Comparison of ENCODE assay signal across 12 mouse cellular contexts in the genomic region with DNA sequence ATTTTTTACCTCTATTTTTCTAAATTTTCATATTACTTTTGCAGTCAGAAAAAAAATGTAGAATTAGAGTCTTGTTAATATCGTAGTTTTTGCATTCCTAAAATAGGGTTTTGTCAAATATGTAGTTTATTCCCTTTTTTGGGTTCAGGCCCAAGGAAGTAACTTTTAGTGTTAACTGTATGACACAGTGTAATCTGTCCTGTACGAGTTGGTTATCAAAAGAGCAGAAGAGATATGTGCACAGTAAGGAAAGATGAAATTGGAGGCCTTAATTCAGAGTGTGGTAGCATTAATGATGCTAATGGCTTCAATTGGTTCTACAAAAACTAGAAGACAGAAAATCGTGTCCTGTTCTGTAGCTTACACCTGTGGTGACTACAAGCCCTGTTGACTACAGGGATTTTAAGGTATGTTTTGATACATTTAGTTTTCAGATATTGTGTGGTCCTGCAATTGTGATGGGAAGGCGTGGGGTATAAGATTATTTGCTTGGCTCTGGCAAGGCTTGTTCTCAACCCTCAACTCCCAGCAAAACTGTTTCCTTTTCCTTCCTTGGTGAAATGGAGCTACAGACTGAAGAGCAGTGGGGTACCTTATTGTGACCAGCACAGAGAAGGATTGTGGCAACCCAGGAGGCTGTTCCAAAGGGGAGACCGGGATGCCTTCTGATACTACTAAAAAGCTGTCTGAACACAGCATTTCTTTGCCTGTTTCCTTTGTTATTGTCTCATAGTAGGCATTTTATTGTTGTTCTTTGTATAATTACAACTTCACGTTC. TPM values are rescaled to one million over a fixed set of nuclear protein-coding genes. Genes with fewer than 3 reads are reported as not detected.
DNase-seq lines count a peak whose midpoint lies in the region; ATAC-seq and TF ChIP-seq lines count a peak whose summit lies in the region.
"Had no signal": no experiment of that assay in that cellular context is flagged by ENCODE, and none has a peak within 500 bp of the region (broad histone marks: within the 10 kb centered on the region; RNA-seq: fewer than 3 reads in every experiment).

No protein-coding gene starts in this region.

- H3K9me3 ChIP-seq in erythroblast, embryonic 14.5 days (ENCODE audit: control insufficient read depth, low read length): no peaks in the 10 kb centered on the region
- H3K9me3 ChIP-seq in hindbrain, embryonic 16.5 days (ENCODE audit: control insufficient read depth, low read length): no peaks in the 10 kb centered on the region
- H3K9me3 ChIP-seq in neural tube, embryonic 14.5 days (ENCODE audit: control insufficient read depth, low read length): no peaks in the 10 kb centered on the region

- WGBS in hindbrain, embryonic 16.5 days: 56% methylated on average over 6 of the region's 6 CpGs
- 55% methylated on average over 6 of the region's 6 CpGs for WGBS in neural tube, embryonic 14.5 days

- DNase-seq in left cerebral cortex, adult 2 months (ENCODE audit: extremely low spot score in 1 of 2, low spot score in 2 of 2): no peak
- no peak for DNase-seq in left cerebral cortex, adult 9 months (ENCODE audit: low spot score in 2 of 2)
- no peak for DNase-seq in kidney, postnatal 25 days
- DNase-seq: B cell, adult 2 months; cerebellum, postnatal 14 days; heart, adult 18-20 months; kidney, postnatal 36 days had no signal

- H3K27ac ChIP-seq in left cerebral cortex, adult 2 months: peak overlapping the region; percentile 22; the same call in 1 of the 2 replicates
- H3K27ac ChIP-seq in hindbrain, embryonic 16.5 days (ENCODE audit: low read depth, low read length): no peak overlapping the region
- no peak overlapping the region for H3K27ac ChIP-seq in neural tube, embryonic 14.5 days (ENCODE audit: low read depth, low read length)

- no peaks in the 10 kb centered on the region for H3K27me3 ChIP-seq in erythroblast, embryonic 14.5 days (ENCODE audit: control insufficient read depth)
- no peaks in the 10 kb centered on the region for H3K27me3 ChIP-seq in hindbrain, embryonic 16.5 days (replicated peaks; ENCODE audit: control insufficient read depth, insufficient read depth, low read length)
- H3K27me3 ChIP-seq in neural tube, embryonic 14.5 days (ENCODE audit: control insufficient read depth, insufficient read depth, low read length): no peaks in the 10 kb centered on the region

- H3K4me1 ChIP-seq in erythroblast, embryonic 14.5 days (ENCODE audit: control insufficient read depth): peaks cover 68% of the 10 kb centered on the region
- peaks cover 22% of the 10 kb centered on the region for H3K4me1 ChIP-seq in hindbrain, embryonic 16.5 days (ENCODE audit: control insufficient read depth, insufficient read depth, low read depth, low read length)
- peaks cover 26% of the 10 kb centered on the region for H3K4me1 ChIP-seq in neural tube, embryonic 14.5 days (ENCODE audit: control insufficient read depth, insufficient read depth, low read length)

- H3K4me3 ChIP-seq in erythroblast, embryonic 14.5 days (replicated peaks): peak overlapping the region; percentile 34
- peak overlapping the region; percentile 96 for H3K4me3 ChIP-seq in left cerebral cortex, adult 2 months
- H3K4me3 ChIP-seq in hindbrain, embryonic 16.5 days (ENCODE audit: low read length): no peak overlapping the region
- no peak overlapping the region for H3K4me3 ChIP-seq in neural tube, embryonic 14.5 days (ENCODE audit: low read depth, low read length)

- H3K36me3 ChIP-seq in erythroblast, embryonic 14.5 days (ENCODE audit: control insufficient read depth): peaks cover 10% of the 10 kb centered on the region
- no peaks in the 10 kb centered on the region for H3K36me3 ChIP-seq in hindbrain, embryonic 16.5 days (ENCODE audit: control insufficient read depth, insufficient read depth, low read length)
- H3K36me3 ChIP-seq in neural tube, embryonic 14.5 days (ENCODE audit: control insufficient read depth, insufficient read depth, low read length): no peaks in the 10 kb centered on the region

- peak overlapping the region; percentile 13; the same call in 1 of the 2 replicates for H3K9ac ChIP-seq in hindbrain, embryonic 16.5 days (ENCODE audit: low read depth, low read length)
- H3K9ac ChIP-seq in neural tube, embryonic 14.5 days (replicated peaks; ENCODE audit: low read depth, low read length): 0 out of 2 replicates have a peak overlapping the region, but pooled peaks have one; percentile 28

- no peak for TF ChIP-seq CTCF in left cerebral cortex, adult 2 months (IDR thresholded peaks at IDR 0.05)

- ATAC-seq in erythroblast, adult 5-6 weeks (replicated peaks; ENCODE audit: low FRiP score, poor library complexity, severe bottlenecking): no peak
- ATAC-seq in hindbrain, embryonic 16.5 days: no peak
- ATAC-seq in neural tube, embryonic 14.5 days (ENCODE audit: low read depth): no peak
- ATAC-seq in megakaryocyte progenitor cell, adult 5-6 weeks (replicated peaks; ENCODE audit: poor library complexity): no peak

- no peak overlapping the region for H3K4me2 ChIP-seq in hindbrain, embryonic 16.5 days (ENCODE audit: low read length)
- H3K4me2 ChIP-seq in neural tube, embryonic 14.5 days (ENCODE audit: low read depth, low read length): peak overlapping the region; percentile 6; the same call in 1 of the 2 replicates

- intact Hi-C loops in left cerebral cortex, adult 2 months (cut with DNase I): loop anchor here (5.0 to 10.0 kb wide), 3 partner anchors 48 to 291 kb away; a partner anchor contains a TSS

RNA-seq across cellular contexts. Expression of a gene that starts 3.2 kb away (rescaled TPM):
- polyA plus RNA-seq in erythroblast, embryonic 14.5 days (2012): 0.17 and 0.41 TPM in 2 replicates
- total RNA-seq in erythroblast, adult 5-6 weeks (2015; ENCODE audit: low replicate concordance): 21.7 and 27.5 TPM in 2 replicates
- total RNA-seq in erythroblast, adult 5-6 weeks (2017; ENCODE audit: low replicate concordance): 26.2 and 35.1 TPM in 2 replicates
- 100 to 1,000 TPM; 207 to 216 TPM for total RNA-seq in left cerebral cortex, adult 2 months (2021)
- polyA plus RNA-seq in hindbrain, embryonic 16.5 days (2015; fragmentation: Nextera tagmentation; extraction: Ambion mirVana): 31.6 and 38.3 TPM in 2 replicates
- polyA plus RNA-seq in neural tube, embryonic 14.5 days (2014; fragmentation: Nextera tagmentation; extraction: Ambion mirVana): 62.8 and 70.5 TPM in 2 replicates
- total RNA-seq in megakaryocyte progenitor cell, adult 5-6 weeks (2015): 36.8 and 43.6 TPM in 2 replicates
- total RNA-seq in megakaryocyte progenitor cell, adult 5-6 weeks (2017): 37.6 and 44.9 TPM in 2 replicates

Comparison
In these comparisons a context has a peak if more than half of its experiments do, and no peak if none do; other contexts are left out.
1. H3K4me3 ChIP-seq: peak in erythroblast, embryonic 14.5 days (single experiment) and left cerebral cortex, adult 2 months (single experiment); none in hindbrain, embryonic 16.5 days (single experiment) and neural tube, embryonic 14.5 days (single experiment).
2. RNA of a gene that starts 3.2 kb away (total RNA-seq): 207 to 216 TPM in left cerebral cortex, adult 2 months; 36.8 to 44.9 TPM in megakaryocyte progenitor cell, adult 5-6 weeks and 21.7 to 35.1 TPM in erythroblast, adult 5-6 weeks; every median in the first group is over 4 times any median in the second.